Mouse (Mus musculus): ENCODE data around the gene Olig2. TPM values are rescaled to one million over a fixed set of nuclear protein-coding genes. Genes with fewer than 3 reads are reported as not detected.

The Olig2 gene
- polyA plus RNA-seq (2015; fragmentation: Nextera tagmentation; extraction: Ambion mirVana): not detected in 2 replicates

GRCm38 (mm10) chr16:91225233-91226037 lies at the start of gene Olig2:
Gene Olig2, plus strand, starts transcription at chr16:91225457.
- no peak for ATAC-seq (ENCODE audit: low read depth)
- H3K9ac ChIP-seq (ENCODE audit: low read length): no peak within 1 kb of the TSS

GRCm38 (mm10) chr16:91175892-91176291 lies 49.4 kb upstream of the Olig2 start:
- Histone ChIP-seq H3K27me3 (ENCODE audit: control insufficient read depth, insufficient read depth, low read depth, low read length) (no peaks in the 10 kb centered on the region), H3K4me3 (ENCODE audit: low read length) (no peak overlapping the region), H3K27ac (ENCODE audit: low read length) (no peak overlapping the region), H3K36me3 (ENCODE audit: control insufficient read depth, insufficient read depth, low read length) (no peaks in the 10 kb centered on the region), H3K4me2 (ENCODE audit: low read depth, low read length) (no peak overlapping the region), H3K4me1 (replicated peaks; ENCODE audit: control insufficient read depth, insufficient read depth, low read length) (no peaks in the 10 kb centered on the region; the same call in 1 of the 2 replicates), H3K9ac (ENCODE audit: low read length) (no peak overlapping the region), H3K9me3 (ENCODE audit: control insufficient read depth, low read length) (no peaks in the 10 kb centered on the region)
- ATAC-seq (ENCODE audit: low read depth): no peak
- 71% methylated on average over 8 of the region's 8 CpGs for WGBS

More at GRCm38 (mm10) chr16:91225233-91226037, at the start of gene Olig2:
- peak within 1 kb of the TSS; percentile 25 for H3K4me3 ChIP-seq (ENCODE audit: low read length)
- H3K27me3 ChIP-seq (ENCODE audit: control insufficient read depth, insufficient read depth, low read depth, low read length): peaks cover 99% of the 10 kb centered on the region
- H3K4me2 ChIP-seq (ENCODE audit: low read depth, low read length): peak within 1 kb of the TSS; percentile 40
- under 1% methylated on average over 53 of the region's 53 CpGs for WGBS
- H3K9me3 ChIP-seq (ENCODE audit: control insufficient read depth, low read length): no peaks in the 10 kb centered on the region
- no peaks in the 10 kb centered on the region for H3K36me3 ChIP-seq (ENCODE audit: control insufficient read depth, insufficient read depth, low read length)
- no peak within 1 kb of the TSS for H3K27ac ChIP-seq (ENCODE audit: low read length)
- H3K4me1 ChIP-seq (replicated peaks; ENCODE audit: control insufficient read depth, insufficient read depth, low read length): peaks cover 24% of the 10 kb centered on the region; the same call in 1 of the 2 replicates

- 34% methylated on average over 8 of the region's 8 CpGs for WGBS
- Histone ChIP-seq H3K27ac (ENCODE audit: low read length) (no peak overlapping the region), H3K4me3 (ENCODE audit: low read length) (no peak overlapping the region), H3K9ac (ENCODE audit: low read length) (no peak overlapping the region), H3K36me3 (ENCODE audit: control insufficient read depth, insufficient read depth, low read length) (no peaks in the 10 kb centered on the region), H3K9me3 (ENCODE audit: control insufficient read depth, low read length) (no peaks in the 10 kb centered on the region), H3K27me3 (ENCODE audit: control insufficient read depth, insufficient read depth, low read depth, low read length) (no peaks in the 10 kb centered on the region), H3K4me2 (ENCODE audit: low read depth, low read length) (no peak overlapping the region), H3K4me1 (replicated peaks; ENCODE audit: control insufficient read depth, insufficient read depth, low read length) (no peaks in the 10 kb centered on the region)
- no peak for ATAC-seq (ENCODE audit: low read depth)
These were observed 38.2 kb upstream of the Olig2 start for GRCm38 (mm10) chr16:91187046-91187445.

GRCm38 (mm10) chr16:91187662-91188061 lies 37.6 kb upstream of the Olig2 start:
- Histone ChIP-seq H3K36me3 (ENCODE audit: control insufficient read depth, insufficient read depth, low read length) (no peaks in the 10 kb centered on the region), H3K9me3 (ENCODE audit: control insufficient read depth, low read length) (no peaks in the 10 kb centered on the region), H3K4me3 (ENCODE audit: low read length) (no peak overlapping the region), H3K4me1 (replicated peaks; ENCODE audit: control insufficient read depth, insufficient read depth, low read length) (no peaks in the 10 kb centered on the region), H3K4me2 (ENCODE audit: low read depth, low read length) (no peak overlapping the region), H3K27ac (ENCODE audit: low read length) (no peak overlapping the region), H3K9ac (ENCODE audit: low read length) (no peak overlapping the region), H3K27me3 (ENCODE audit: control insufficient read depth, insufficient read depth, low read depth, low read length) (no peaks in the 10 kb centered on the region)
- ATAC-seq (ENCODE audit: low read depth): no peak
- 69% methylated on average over 10 of the region's 10 CpGs for WGBS

- 86% methylated on average over 12 of the region's 12 CpGs for WGBS
These were observed 37.0 kb upstream of the Olig2 start for GRCm38 (mm10) chr16:91188304-91188703.

GRCm38 (mm10) chr16:91191233-91191632 lies 34.0 kb upstream of the Olig2 start:
- ATAC-seq (ENCODE audit: low read depth): no peak
- H3K36me3 ChIP-seq (ENCODE audit: control insufficient read depth, insufficient read depth, low read length): no peaks in the 10 kb centered on the region
- H3K4me3 ChIP-seq (ENCODE audit: low read length): no peak overlapping the region
- no peaks in the 10 kb centered on the region for H3K4me1 ChIP-seq (replicated peaks; ENCODE audit: control insufficient read depth, insufficient read depth, low read length)
- no peak overlapping the region for H3K9ac ChIP-seq (ENCODE audit: low read length)
- no peak overlapping the region for H3K4me2 ChIP-seq (ENCODE audit: low read depth, low read length)
- no peaks in the 10 kb centered on the region for H3K9me3 ChIP-seq (ENCODE audit: control insufficient read depth, low read length)
- H3K27ac ChIP-seq (ENCODE audit: low read length): no peak overlapping the region
- 63% methylated on average over 6 of the region's 6 CpGs for WGBS
- no peaks in the 10 kb centered on the region for H3K27me3 ChIP-seq (ENCODE audit: control insufficient read depth, insufficient read depth, low read depth, low read length)

More at GRCm38 (mm10) chr16:91188304-91188703, 37.0 kb upstream of the Olig2 start:
- Histone ChIP-seq H3K9me3 (ENCODE audit: control insufficient read depth, low read length) (no peaks in the 10 kb centered on the region), H3K4me2 (ENCODE audit: low read depth, low read length) (no peak overlapping the region), H3K4me1 (replicated peaks; ENCODE audit: control insufficient read depth, insufficient read depth, low read length) (no peaks in the 10 kb centered on the region), H3K27me3 (ENCODE audit: control insufficient read depth, insufficient read depth, low read depth, low read length) (no peaks in the 10 kb centered on the region), H3K27ac (ENCODE audit: low read length) (no peak overlapping the region), H3K4me3 (ENCODE audit: low read length) (no peak overlapping the region), H3K9ac (ENCODE audit: low read length) (no peak overlapping the region), H3K36me3 (ENCODE audit: control insufficient read depth, insufficient read depth, low read length) (no peaks in the 10 kb centered on the region)
- ATAC-seq (ENCODE audit: low read depth): no peak

- Histone ChIP-seq H3K4me3 (ENCODE audit: low read length) (no peak overlapping the region), H3K27me3 (ENCODE audit: control insufficient read depth, insufficient read depth, low read depth, low read length) (no peaks in the 10 kb centered on the region), H3K9ac (ENCODE audit: low read length) (no peak overlapping the region), H3K36me3 (ENCODE audit: control insufficient read depth, insufficient read depth, low read length) (no peaks in the 10 kb centered on the region), H3K9me3 (ENCODE audit: control insufficient read depth, low read length) (no peaks in the 10 kb centered on the region), H3K4me2 (ENCODE audit: low read depth, low read length) (no peak overlapping the region), H3K4me1 (replicated peaks; ENCODE audit: control insufficient read depth, insufficient read depth, low read length) (no peaks in the 10 kb centered on the region), H3K27ac (ENCODE audit: low read length) (no peak overlapping the region)
- 74% methylated on average over 9 of the region's 9 CpGs for WGBS
- no peak for ATAC-seq (ENCODE audit: low read depth)
These were observed 33.5 kb upstream of the Olig2 start for GRCm38 (mm10) chr16:91191663-91192237.

- WGBS: 52% methylated on average over 15 of the region's 15 CpGs
- Histone ChIP-seq H3K27me3 (ENCODE audit: control insufficient read depth, insufficient read depth, low read depth, low read length) (no peaks in the 10 kb centered on the region), H3K4me2 (ENCODE audit: low read depth, low read length) (no peak overlapping the region), H3K4me3 (ENCODE audit: low read length) (no peak overlapping the region), H3K9ac (ENCODE audit: low read length) (no peak overlapping the region), H3K27ac (ENCODE audit: low read length) (no peak overlapping the region), H3K4me1 (replicated peaks; ENCODE audit: control insufficient read depth, insufficient read depth, low read length) (no peaks in the 10 kb centered on the region), H3K36me3 (ENCODE audit: control insufficient read depth, insufficient read depth, low read length) (no peaks in the 10 kb centered on the region), H3K9me3 (ENCODE audit: control insufficient read depth, low read length) (no peaks in the 10 kb centered on the region)
- ATAC-seq (ENCODE audit: low read depth): no peak
These were observed 32.4 kb upstream of the Olig2 start for GRCm38 (mm10) chr16:91192672-91193354.

GRCm38 (mm10) chr16:91199815-91200214 lies 25.4 kb upstream of the Olig2 start:
- no peak for ATAC-seq (ENCODE audit: low read depth)
- no peak overlapping the region for H3K4me2 ChIP-seq (ENCODE audit: low read depth, low read length)
- 87% methylated on average over 7 of the region's 7 CpGs for WGBS
- no peak overlapping the region for H3K27ac ChIP-seq (ENCODE audit: low read length)
- H3K4me1 ChIP-seq (replicated peaks; ENCODE audit: control insufficient read depth, insufficient read depth, low read length): no peaks in the 10 kb centered on the region
- H3K9ac ChIP-seq (ENCODE audit: low read length): no peak overlapping the region
- H3K27me3 ChIP-seq (ENCODE audit: control insufficient read depth, insufficient read depth, low read depth, low read length): no peaks in the 10 kb centered on the region
- no peak overlapping the region for H3K4me3 ChIP-seq (ENCODE audit: low read length)
- H3K9me3 ChIP-seq (ENCODE audit: control insufficient read depth, low read length): no peaks in the 10 kb centered on the region
- H3K36me3 ChIP-seq (ENCODE audit: control insufficient read depth, insufficient read depth, low read length): no peaks in the 10 kb centered on the region
